Mouse (Mus musculus): ENCODE measurements around the gene Fgfr2. TPM values are rescaled to one million over a fixed set of nuclear protein-coding genes. Genes with fewer than 3 reads are reported as not detected.

Fgfr2 gene
- polyA plus RNA-seq, 1 experiment = 59.9 TPM

DNA sequence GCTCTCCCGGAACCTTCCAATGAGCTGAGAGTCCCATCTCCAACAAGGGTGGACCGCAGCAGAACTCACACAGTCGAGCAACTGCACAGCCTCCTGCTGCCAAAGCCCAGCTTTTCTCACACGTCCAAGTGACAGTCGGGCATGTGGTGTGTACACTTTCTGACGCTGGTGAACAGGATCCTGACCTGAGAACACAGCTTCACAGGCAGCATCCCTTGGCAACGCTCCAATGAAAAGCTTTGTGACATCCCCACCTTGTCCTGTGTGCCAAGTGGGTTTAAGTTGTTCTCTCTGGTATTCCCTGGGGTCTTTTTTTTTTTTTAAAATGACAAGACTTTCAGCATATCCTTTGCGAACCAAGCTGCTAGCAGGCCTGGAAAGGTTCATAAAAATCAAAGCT, 886.4 kb downstream of the Fgfr2 start:
- TF ChIP-seq POLR2A (IDR thresholded peaks at IDR 0.05; ENCODE audit: low read depth, low read length) = no peak
- TF ChIP-seq CTCF (IDR thresholded peaks at IDR 0.05; ENCODE audit: borderline replicate concordance, insufficient read depth, low read length) = no peak
- H3K27ac ChIP-seq (ENCODE audit: insufficient read depth, low read length) = no peak overlapping the region
- H3K4me1 ChIP-seq (ENCODE audit: control insufficient read depth, insufficient read depth, low read length) = no peaks in the 10 kb centered on the region
- no peak overlapping the region for H3K4me3 ChIP-seq (ENCODE audit: insufficient read depth, low read length)

DNA sequence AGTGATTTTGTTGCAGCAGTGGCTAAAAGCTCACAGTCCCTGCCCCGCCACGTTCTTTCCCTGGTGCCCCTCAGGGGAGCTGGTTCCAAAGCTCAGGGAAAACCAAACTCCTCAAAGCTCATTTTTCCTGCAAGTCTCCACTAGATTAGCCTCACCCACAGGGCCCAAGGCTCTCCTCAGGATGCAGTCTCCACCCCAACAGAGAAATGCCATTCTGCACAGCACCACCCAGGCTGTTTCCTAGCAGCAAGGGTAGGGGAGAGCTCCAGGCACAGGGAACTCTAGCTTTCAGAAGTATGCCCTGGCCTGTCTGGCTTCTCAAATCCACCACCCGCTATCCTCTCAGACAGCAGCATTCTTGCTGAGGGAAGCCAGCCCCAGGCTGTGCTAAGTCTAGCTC, 888.9 kb downstream of the Fgfr2 start:
- Histone ChIP-seq H3K4me1 (ENCODE audit: control insufficient read depth, insufficient read depth, low read length) (no peaks in the 10 kb centered on the region), H3K27ac (ENCODE audit: insufficient read depth, low read length) (no peak overlapping the region), H3K4me3 (ENCODE audit: insufficient read depth, low read length) (no peak overlapping the region)
- TF ChIP-seq CTCF (IDR thresholded peaks at IDR 0.05; ENCODE audit: borderline replicate concordance, insufficient read depth, low read length) = no peak
- no peak for TF ChIP-seq POLR2A (IDR thresholded peaks at IDR 0.05; ENCODE audit: low read depth, low read length)

DNA sequence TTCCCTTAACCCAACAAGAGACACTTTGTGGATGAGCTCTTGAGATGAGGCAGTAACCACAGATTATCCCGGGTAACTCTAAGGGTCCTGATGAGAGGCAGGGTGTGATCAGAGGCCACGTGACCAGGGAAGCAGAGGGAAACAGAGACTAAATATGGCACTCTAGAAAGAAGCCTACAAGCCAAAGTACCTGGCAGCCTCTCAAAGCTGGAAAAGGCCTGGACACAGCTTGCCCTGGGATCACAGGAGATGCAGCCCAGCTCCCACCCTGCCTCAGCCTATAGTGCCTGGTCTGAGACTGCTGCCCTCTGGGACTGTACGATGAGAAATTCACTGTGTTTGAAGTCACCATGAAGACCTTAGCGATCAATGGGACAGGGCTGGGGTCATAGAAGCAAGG, 889.4 kb downstream of the Fgfr2 start:
- Histone ChIP-seq H3K4me3 (ENCODE audit: insufficient read depth, low read length) (no peak overlapping the region), H3K4me1 (ENCODE audit: control insufficient read depth, insufficient read depth, low read length) (no peaks in the 10 kb centered on the region), H3K27ac (ENCODE audit: insufficient read depth, low read length) (no peak overlapping the region)
- TF ChIP-seq POLR2A (IDR thresholded peaks at IDR 0.05; ENCODE audit: low read depth, low read length) (no peak), CTCF (IDR thresholded peaks at IDR 0.05; ENCODE audit: borderline replicate concordance, insufficient read depth, low read length) (no peak)

DNA sequence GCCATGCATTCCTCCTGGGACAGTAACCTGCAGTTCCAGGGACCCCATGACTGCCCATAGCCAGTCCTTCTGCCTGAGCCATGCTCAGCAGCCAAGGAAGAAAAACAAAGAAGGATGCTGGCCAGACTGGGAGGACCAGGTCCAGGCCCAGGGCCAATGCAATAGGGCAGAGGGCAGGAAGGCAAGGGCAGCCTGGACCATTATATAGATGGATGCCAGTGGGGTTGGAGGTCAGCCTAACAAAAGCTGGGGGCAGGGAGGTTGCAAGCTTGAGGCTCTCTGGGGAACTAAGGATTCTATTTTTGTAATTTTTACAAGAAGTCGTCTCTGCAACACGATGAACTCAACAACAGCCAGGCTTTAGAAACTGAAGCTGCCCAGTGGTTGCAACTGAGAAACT, 890.2 kb downstream of the Fgfr2 start:
- TF ChIP-seq CTCF (IDR thresholded peaks at IDR 0.05; ENCODE audit: borderline replicate concordance, insufficient read depth, low read length) (no peak), POLR2A (IDR thresholded peaks at IDR 0.05; ENCODE audit: low read depth, low read length) (no peak)
- H3K27ac ChIP-seq (ENCODE audit: insufficient read depth, low read length) = no peak overlapping the region
- no peak overlapping the region for H3K4me3 ChIP-seq (ENCODE audit: insufficient read depth, low read length)
- H3K4me1 ChIP-seq (ENCODE audit: control insufficient read depth, insufficient read depth, low read length) = no peaks in the 10 kb centered on the region

DNA sequence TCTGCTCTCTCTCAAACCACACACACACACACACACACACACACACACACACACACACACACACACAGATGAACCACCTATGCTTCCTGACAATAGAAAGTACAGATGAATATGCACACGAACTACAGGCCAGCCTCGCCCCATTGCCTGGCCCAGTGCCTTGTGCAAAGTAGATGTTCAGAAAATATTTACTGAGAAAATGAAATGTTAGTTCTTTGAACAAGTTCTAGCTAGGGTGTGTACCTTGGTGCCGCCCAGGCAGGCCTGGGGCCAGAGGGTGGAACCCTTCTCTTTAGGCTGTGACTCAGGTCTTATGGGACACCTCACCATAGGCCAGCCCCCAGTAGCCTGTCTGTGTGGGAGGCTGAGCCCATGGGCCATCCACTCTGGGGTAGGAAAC, 891.7 kb downstream of the Fgfr2 start:
- Histone ChIP-seq H3K27ac (ENCODE audit: insufficient read depth, low read length) (no peak overlapping the region), H3K4me3 (ENCODE audit: insufficient read depth, low read length) (no peak overlapping the region), H3K4me1 (ENCODE audit: control insufficient read depth, insufficient read depth, low read length) (no peaks in the 10 kb centered on the region)
- TF ChIP-seq POLR2A (IDR thresholded peaks at IDR 0.05; ENCODE audit: low read depth, low read length) = no peak
- TF ChIP-seq CTCF (IDR thresholded peaks at IDR 0.05; ENCODE audit: borderline replicate concordance, insufficient read depth, low read length) = no peak

DNA sequence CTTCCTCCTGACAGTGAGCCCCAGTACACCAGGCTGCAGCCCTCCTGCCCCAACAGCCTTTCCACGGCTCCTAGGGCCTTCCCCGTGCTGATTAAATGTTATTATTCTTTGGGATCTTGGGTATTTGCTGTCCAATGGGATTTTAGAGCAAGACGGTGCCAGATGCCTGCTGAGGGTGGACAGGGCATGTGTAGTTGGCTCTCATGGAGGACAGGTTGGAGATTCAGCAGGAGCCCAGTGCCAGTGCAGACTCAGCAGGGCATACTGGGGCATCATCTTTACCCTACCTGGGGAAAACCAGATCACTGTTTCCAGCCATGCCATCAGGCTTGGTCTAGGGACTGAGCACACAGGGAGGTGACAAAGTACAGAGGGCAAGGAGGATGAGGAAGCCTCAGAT, 892.2 kb downstream of the Fgfr2 start:
- TF ChIP-seq POLR2A (IDR thresholded peaks at IDR 0.05; ENCODE audit: low read depth, low read length) (no peak), CTCF (IDR thresholded peaks at IDR 0.05; ENCODE audit: borderline replicate concordance, insufficient read depth, low read length) (no peak)
- Histone ChIP-seq H3K4me3 (ENCODE audit: insufficient read depth, low read length) (no peak overlapping the region), H3K4me1 (ENCODE audit: control insufficient read depth, insufficient read depth, low read length) (no peaks in the 10 kb centered on the region), H3K27ac (ENCODE audit: insufficient read depth, low read length) (no peak overlapping the region)

DNA sequence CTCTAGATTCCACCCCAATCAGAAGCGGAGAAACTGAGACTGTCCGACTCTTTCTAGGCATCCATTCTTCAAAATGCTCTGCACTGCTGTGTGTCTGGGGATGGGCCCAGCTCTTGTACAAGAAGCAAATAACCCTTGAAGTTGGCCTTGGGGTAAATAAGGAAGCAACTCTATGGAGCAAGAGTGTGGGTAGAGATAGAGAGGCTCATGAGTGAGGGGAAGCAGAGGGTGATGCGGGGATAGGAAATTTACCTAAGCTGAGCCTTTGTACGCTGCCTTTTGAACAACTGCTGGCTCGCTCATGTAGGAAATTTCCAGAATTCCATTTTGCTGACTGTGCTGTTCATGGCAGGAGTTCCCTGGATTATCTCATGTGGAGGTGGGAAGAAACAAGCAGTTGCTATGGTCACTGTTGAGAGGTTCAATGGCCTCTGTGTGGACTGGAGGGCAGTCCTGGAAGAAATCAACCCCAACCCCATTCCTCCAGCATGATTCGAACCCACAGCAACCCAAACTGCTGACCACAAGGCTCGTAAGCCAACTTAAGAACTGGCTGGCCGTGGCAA, 896.0 kb downstream of the Fgfr2 start:
- Histone ChIP-seq H3K4me1 (ENCODE audit: control insufficient read depth, insufficient read depth, low read length) (no peaks in the 10 kb centered on the region), H3K27ac (ENCODE audit: insufficient read depth, low read length) (no peak overlapping the region), H3K4me3 (ENCODE audit: insufficient read depth, low read length) (no peak overlapping the region)
- no peak for TF ChIP-seq POLR2A (IDR thresholded peaks at IDR 0.05; ENCODE audit: low read depth, low read length)
- TF ChIP-seq CTCF (IDR thresholded peaks at IDR 0.05; ENCODE audit: borderline replicate concordance, insufficient read depth, low read length) = no peak

DNA sequence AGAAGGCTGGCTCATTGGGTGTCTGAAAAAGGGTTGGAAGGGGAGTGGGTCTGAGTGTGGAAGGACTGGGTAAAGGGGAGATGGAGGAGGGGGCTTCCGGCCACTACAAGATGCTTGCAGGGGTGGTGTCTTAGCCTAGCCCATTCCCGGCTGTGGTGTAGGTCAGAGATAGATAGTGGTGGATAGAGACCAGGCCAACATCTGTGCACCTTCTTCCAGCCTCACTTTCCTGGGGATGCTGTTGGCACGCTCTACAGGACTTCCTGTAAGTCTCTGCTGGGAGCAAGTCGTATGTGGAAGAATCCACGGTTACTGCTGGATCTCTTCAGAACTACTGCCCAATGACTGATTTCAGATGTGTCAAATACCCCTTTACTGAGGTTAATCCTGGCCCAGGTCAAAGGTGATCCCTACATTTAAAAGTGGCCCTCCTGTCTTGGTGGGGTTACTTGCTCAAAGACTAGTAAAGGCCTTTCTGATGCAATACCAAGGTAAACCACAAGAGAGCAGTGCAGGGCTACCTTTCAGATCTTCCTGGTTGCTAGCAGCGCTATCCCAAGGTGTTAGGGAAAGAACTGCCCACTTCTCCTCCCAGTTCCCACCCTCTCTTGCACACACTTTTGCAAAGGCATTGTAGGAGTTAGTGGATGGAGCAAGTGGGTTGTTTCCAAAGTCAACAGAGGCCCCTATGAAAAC, 896.6 kb downstream of the Fgfr2 start:
- H3K4me1 ChIP-seq (ENCODE audit: control insufficient read depth, insufficient read depth, low read length) = no peaks in the 10 kb centered on the region
- no peak for TF ChIP-seq POLR2A (IDR thresholded peaks at IDR 0.05; ENCODE audit: low read depth, low read length)
- peak; percentile 44; the same call in 1 of the 2 replicates for TF ChIP-seq CTCF (IDR thresholded peaks at IDR 0.05; ENCODE audit: borderline replicate concordance, insufficient read depth, low read length)
- no peak overlapping the region for H3K4me3 ChIP-seq (ENCODE audit: insufficient read depth, low read length)
- H3K27ac ChIP-seq (ENCODE audit: insufficient read depth, low read length) = no peak overlapping the region

DNA sequence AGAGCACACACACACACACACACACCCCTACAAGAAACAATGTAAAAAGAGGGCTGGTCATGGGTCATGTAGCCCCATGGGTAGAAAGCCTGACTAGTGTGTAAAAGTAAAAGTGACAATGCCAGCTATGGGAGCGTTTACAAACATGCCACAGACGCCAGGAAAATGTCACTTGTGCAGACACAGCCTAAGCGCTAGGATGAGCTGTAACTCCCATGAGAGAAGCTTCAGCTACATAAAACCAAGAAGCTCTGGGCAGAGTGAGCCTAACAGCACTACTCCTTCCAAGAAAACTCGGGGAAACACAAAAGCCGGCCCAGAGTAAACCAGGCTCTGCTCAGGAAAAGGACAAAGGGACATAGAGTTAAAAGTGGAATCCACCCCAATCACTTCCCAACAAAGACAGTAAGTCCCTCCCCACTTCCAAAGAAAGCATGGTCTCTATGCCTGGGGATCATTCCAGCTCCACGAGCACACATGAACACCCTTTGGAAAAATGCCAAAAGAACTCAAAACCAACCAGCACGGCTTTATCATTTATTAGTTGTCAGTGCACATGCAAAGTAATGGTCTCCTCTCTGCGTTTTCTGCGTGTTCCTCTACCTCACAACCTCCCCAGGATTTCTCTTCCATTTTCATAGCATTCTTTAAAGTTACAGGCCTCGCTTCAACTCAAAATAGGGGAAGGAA, 899.6 kb downstream of the Fgfr2 start:
- Histone ChIP-seq H3K4me3 (ENCODE audit: insufficient read depth, low read length) (no peak overlapping the region), H3K4me1 (ENCODE audit: control insufficient read depth, insufficient read depth, low read length) (no peaks in the 10 kb centered on the region), H3K27ac (ENCODE audit: insufficient read depth, low read length) (no peak overlapping the region)
- TF ChIP-seq CTCF (IDR thresholded peaks at IDR 0.05; ENCODE audit: borderline replicate concordance, insufficient read depth, low read length) (no peak), POLR2A (IDR thresholded peaks at IDR 0.05; ENCODE audit: low read depth, low read length) (no peak)

DNA sequence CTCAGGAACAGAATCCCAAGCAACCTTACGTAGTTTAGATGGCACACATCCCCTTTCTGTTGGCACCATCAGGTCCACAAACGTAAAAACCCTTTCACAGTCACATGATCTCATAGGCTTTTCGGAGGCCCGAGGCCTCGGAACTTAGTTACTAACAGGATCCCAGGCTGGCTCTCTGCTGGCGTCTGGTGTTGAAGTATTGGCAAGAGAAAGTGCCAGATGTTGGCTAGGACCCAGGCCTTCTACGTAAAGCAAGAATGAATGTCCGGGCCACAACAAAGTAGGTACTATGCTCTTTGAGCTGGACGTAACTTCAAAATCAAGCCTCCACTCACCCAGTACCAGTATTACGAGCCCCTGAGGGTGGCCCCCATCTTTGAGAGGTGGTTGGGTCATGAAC, 909.1 kb downstream of the Fgfr2 start:
- H3K4me3 ChIP-seq (ENCODE audit: insufficient read depth, low read length) = no peak overlapping the region
- no peak overlapping the region for H3K27ac ChIP-seq (ENCODE audit: insufficient read depth, low read length)
- TF ChIP-seq CTCF (IDR thresholded peaks at IDR 0.05; ENCODE audit: borderline replicate concordance, insufficient read depth, low read length) = no peak
- TF ChIP-seq POLR2A (IDR thresholded peaks at IDR 0.05; ENCODE audit: low read depth, low read length) = no peak
- no peaks in the 10 kb centered on the region for H3K4me1 ChIP-seq (ENCODE audit: control insufficient read depth, insufficient read depth, low read length)
